Mouse (Mus musculus): ENCODE measurements around the gene Fhod1.

DNA sequence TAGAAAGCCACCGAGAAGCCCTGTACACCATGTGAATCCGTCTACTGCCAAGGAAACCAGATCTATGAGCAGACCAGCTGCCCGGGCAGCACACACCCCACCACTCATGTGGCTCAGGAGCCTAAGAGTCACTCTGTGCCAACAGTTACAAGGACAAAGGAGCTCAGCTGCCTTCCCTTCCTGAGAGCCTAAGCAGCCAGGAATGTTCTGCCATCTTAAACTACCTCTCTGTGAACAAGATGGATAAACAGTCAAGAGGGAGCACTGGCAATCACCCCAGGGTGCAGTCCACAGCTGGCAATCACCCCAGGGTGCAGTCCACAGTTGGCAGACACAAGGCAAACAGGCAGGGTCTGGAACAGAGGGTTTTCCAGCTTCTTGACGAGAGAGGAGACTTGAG, 29.8 kb downstream of the Fhod1 start:
- TF ChIP-seq POLR2AphosphoS2 (IDR thresholded peaks at IDR 0.05; ENCODE audit: low read length): no peak
- TF ChIP-seq EP300 (IDR thresholded peaks at IDR 0.05; ENCODE audit: low read depth in 1 of 2, low read length in 2 of 2): no peak
- TF ChIP-seq POLR2A (IDR thresholded peaks at IDR 0.05; ENCODE audit: control insufficient read depth in 1 of 2, insufficient read depth in 1 of 2, low read depth in 1 of 2, low read length in 2 of 2, poor library complexity in 1 of 2): no peak
- TF ChIP-seq CTCF (IDR thresholded peaks at IDR 0.05 in 2 of 3, conservative IDR thresholded peaks at IDR 0.05 in 1 of 3; ENCODE audit: control insufficient read depth in 1 of 3, insufficient read depth in 1 of 3, low read depth in 2 of 3, low read length in 3 of 3, poor library complexity in 1 of 3, severe bottlenecking in 1 of 3): no peak
- TF ChIP-seq MAFK (IDR thresholded peaks at IDR 0.05; ENCODE audit: borderline replicate concordance, low read depth, low read length): no peak
- TF ChIP-seq TCF12 (IDR thresholded peaks at IDR 0.05; ENCODE audit: low read depth, low read length): no peak
- no peak for TF ChIP-seq TAL1 (IDR thresholded peaks at IDR 0.05; ENCODE audit: low read length)
- TF ChIP-seq MXI1 (IDR thresholded peaks at IDR 0.05; ENCODE audit: low read depth, low read length): no peak
- no peak for TF ChIP-seq UBTF (IDR thresholded peaks at IDR 0.05; ENCODE audit: borderline replicate concordance, insufficient read depth, low read depth, low read length)
- TF ChIP-seq POLR2AphosphoS5 (IDR thresholded peaks at IDR 0.05; ENCODE audit: borderline replicate concordance, low read depth, low read length): no peak
- TF ChIP-seq CHD1 (IDR thresholded peaks at IDR 0.05; ENCODE audit: low read depth, low read length): no peak
- no peak for TF ChIP-seq USF1 (IDR thresholded peaks at IDR 0.05; ENCODE audit: low read depth, low read length)
- TF ChIP-seq GATA1 (IDR thresholded peaks at IDR 0.05; ENCODE audit: low read depth, low read length): no peak
- no peak for TF ChIP-seq JUND (IDR thresholded peaks at IDR 0.05; ENCODE audit: low read depth, low read length)
